In the genomic region with DNA sequence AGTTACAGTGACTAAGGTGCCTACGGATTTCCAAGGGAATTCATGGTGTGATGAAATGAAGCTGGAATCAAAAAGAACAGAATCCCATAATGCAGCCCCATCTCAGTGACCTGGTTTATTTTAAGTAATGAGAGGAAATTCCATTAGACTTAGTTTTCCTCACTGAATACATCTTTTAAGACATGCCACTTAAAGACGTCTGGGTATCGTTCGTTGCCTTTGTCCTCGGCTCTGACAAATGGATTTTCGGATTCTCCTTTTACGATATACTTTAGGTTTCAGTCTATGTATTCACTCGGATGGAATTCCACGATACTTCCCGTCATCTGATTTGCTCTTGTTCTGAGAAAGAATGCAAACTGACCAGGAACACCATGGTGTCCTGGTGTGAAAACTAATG, we compare ENCODE assay signal across 14 mouse cellular contexts. TPM values are rescaled to one million over a fixed set of nuclear protein-coding genes. Genes with fewer than 3 reads are reported as not detected.
A peak's percentile ranks its signal among the peaks of the same experiment; 100 is the strongest.
DNase-seq lines count a peak whose midpoint lies in the region; ATAC-seq lines count a peak whose summit lies in the region.
"Had no signal": no experiment of that assay in that cellular context is flagged by ENCODE, and none has a peak within 500 bp of the region (broad histone marks: within the 10 kb centered on the region; RNA-seq: fewer than 3 reads in every experiment).

No protein-coding gene starts in this region.

- H3K27me3 ChIP-seq in hindbrain, embryonic 15.5 days: no peaks in the 10 kb centered on the region
- H3K27me3 ChIP-seq in hindbrain, embryonic 11.5 days (ENCODE audit: control insufficient read depth, insufficient read depth, low read length): no peaks in the 10 kb centered on the region
- H3K27me3 ChIP-seq in forebrain, embryonic 13.5 days: no peaks in the 10 kb centered on the region
- no peaks in the 10 kb centered on the region for H3K27me3 ChIP-seq in neural tube, embryonic 15.5 days (replicated peaks)
- H3K27me3 ChIP-seq: lung, embryonic 15.5 days had no signal

- no peak overlapping the region for H3K27ac ChIP-seq in hindbrain, embryonic 15.5 days (replicated peaks)
- H3K27ac ChIP-seq in hindbrain, embryonic 11.5 days (ENCODE audit: low read depth, low read length): no peak overlapping the region
- no peak overlapping the region for H3K27ac ChIP-seq in forebrain, embryonic 13.5 days
- H3K27ac ChIP-seq in neural tube, embryonic 15.5 days (replicated peaks): no peak overlapping the region
- H3K27ac ChIP-seq: left cerebral cortex, adult 2 months; lung, embryonic 15.5 days had no signal

- WGBS in hindbrain, embryonic 15.5 days: 43% methylated on average over 10 of the region's 10 CpGs
- WGBS in hindbrain, embryonic 11.5 days: 51% methylated on average over 10 of the region's 10 CpGs
- 5% methylated on average over 10 of the region's 10 CpGs for WGBS in forebrain, embryonic 13.5 days
- 36% methylated on average over 10 of the region's 10 CpGs for WGBS in neural tube, embryonic 15.5 days

- H3K36me3 ChIP-seq in hindbrain, embryonic 15.5 days: 0 out of 2 replicates have a peak, but pooled peaks cover 4% of the 10 kb centered on the region
- H3K36me3 ChIP-seq in hindbrain, embryonic 11.5 days (ENCODE audit: control insufficient read depth, insufficient read depth, low read length): no peaks in the 10 kb centered on the region
- H3K36me3 ChIP-seq in forebrain, embryonic 13.5 days (ENCODE audit: poor library complexity, severe bottlenecking): no peaks in the 10 kb centered on the region
- no peaks in the 10 kb centered on the region for H3K36me3 ChIP-seq in neural tube, embryonic 15.5 days

- H3K4me1 ChIP-seq in hindbrain, embryonic 15.5 days (replicated peaks): peaks cover 22% of the 10 kb centered on the region; the same call in 1 of the 2 replicates
- H3K4me1 ChIP-seq in hindbrain, embryonic 11.5 days (replicated peaks; ENCODE audit: control insufficient read depth, insufficient read depth, low read length): no peaks in the 10 kb centered on the region
- H3K4me1 ChIP-seq in forebrain, embryonic 13.5 days: peaks cover 18% of the 10 kb centered on the region; the same call in 1 of the 2 replicates
- peaks cover 22% of the 10 kb centered on the region for H3K4me1 ChIP-seq in neural tube, embryonic 15.5 days

- no peak for ATAC-seq in hindbrain, embryonic 15.5 days (ENCODE audit: low FRiP score, low read depth)
- ATAC-seq in hindbrain, embryonic 11.5 days (ENCODE audit: low FRiP score): no peak
- no peak for ATAC-seq in forebrain, embryonic 13.5 days
- no peak for ATAC-seq in neural tube, embryonic 15.5 days (ENCODE audit: low FRiP score)

- no peak overlapping the region for H3K9ac ChIP-seq in hindbrain, embryonic 15.5 days
- H3K9ac ChIP-seq in hindbrain, embryonic 11.5 days (ENCODE audit: low read depth, low read length): no peak overlapping the region
- H3K9ac ChIP-seq in forebrain, embryonic 13.5 days: no peak overlapping the region
- H3K9ac ChIP-seq in neural tube, embryonic 15.5 days (replicated peaks): no peak overlapping the region
- H3K9ac ChIP-seq: lung, embryonic 15.5 days had no signal

- peak; percentile 35 for DNase-seq in cerebellum, adult 9-10 months
- DNase-seq in cerebellum, postnatal 25 days: no peak
- no peak for DNase-seq in hindbrain, embryonic 11.5 days (ENCODE audit: low spot score)
- DNase-seq in ovary, postnatal 14 days (ENCODE audit: low spot score): no peak
- DNase-seq in thymus, postnatal 36 days: no peak
- DNase-seq: adrenal gland, adult 2 months; gastrocnemius, postnatal 14 days; kidney, adult 8-10 months; kidney, postnatal 4 days had no signal

- peak overlapping the region; percentile 92 for H3K4me2 ChIP-seq in hindbrain, embryonic 15.5 days
- no peak overlapping the region for H3K4me2 ChIP-seq in hindbrain, embryonic 11.5 days (replicated peaks; ENCODE audit: low read depth, low read length)
- H3K4me2 ChIP-seq in forebrain, embryonic 13.5 days: peak overlapping the region; percentile 18; the same call in 1 of the 2 replicates
- peak overlapping the region; percentile 85 for H3K4me2 ChIP-seq in neural tube, embryonic 15.5 days
- H3K4me2 ChIP-seq: lung, embryonic 15.5 days had no signal

- peak overlapping the region; percentile 73 for H3K4me3 ChIP-seq in hindbrain, embryonic 15.5 days
- H3K4me3 ChIP-seq in hindbrain, embryonic 11.5 days (ENCODE audit: low read depth, low read length): no peak overlapping the region
- no peak overlapping the region for H3K4me3 ChIP-seq in forebrain, embryonic 13.5 days
- H3K4me3 ChIP-seq in neural tube, embryonic 15.5 days (replicated peaks): peak overlapping the region; percentile 21
- H3K4me3 ChIP-seq: lung, embryonic 15.5 days had no signal

- H3K9me3 ChIP-seq in hindbrain, embryonic 15.5 days: no peaks in the 10 kb centered on the region
- no peaks in the 10 kb centered on the region for H3K9me3 ChIP-seq in hindbrain, embryonic 11.5 days (ENCODE audit: control insufficient read depth, low read length)
- no peaks in the 10 kb centered on the region for H3K9me3 ChIP-seq in forebrain, embryonic 13.5 days (replicated peaks)
- H3K9me3 ChIP-seq in neural tube, embryonic 15.5 days (replicated peaks): no peaks in the 10 kb centered on the region
- H3K9me3 ChIP-seq: lung, embryonic 15.5 days had no signal

RNA-seq across cellular contexts. Expression of a gene that starts 3.8 kb away (rescaled TPM):
- polyA plus RNA-seq in hindbrain, embryonic 15.5 days (2015; fragmentation: Nextera tagmentation; extraction: Ambion mirVana): 82.1 and 85.4 TPM in 2 replicates
- 15.7 and 20.6 TPM in 2 replicates for polyA plus RNA-seq in hindbrain, embryonic 11.5 days (2014; fragmentation: Nextera tagmentation; extraction: Ambion mirVana)
- polyA plus RNA-seq in forebrain, embryonic 13.5 days (2015; fragmentation: Nextera tagmentation; extraction: Ambion mirVana): 17.8 and 20.6 TPM in 2 replicates
- 119 and 134 TPM in 2 replicates for polyA plus RNA-seq in neural tube, embryonic 15.5 days (2015; fragmentation: Nextera tagmentation; extraction: Ambion mirVana)

Comparison
In these comparisons a context has a peak if more than half of its experiments do, and no peak if none do; other contexts are left out.
1. H3K4me3 ChIP-seq: peak in hindbrain, embryonic 15.5 days (single experiment) and neural tube, embryonic 15.5 days (single experiment); none in hindbrain, embryonic 11.5 days (single experiment) and forebrain, embryonic 13.5 days (single experiment).